Mouse (Mus musculus) neural tube, embryonic 11.5 days (tissue): ENCODE measurements around the gene Alyref. TPM values are rescaled to one million over a fixed set of nuclear protein-coding genes. Genes with fewer than 3 reads are reported as not detected.

Experiments used
- ATAC-seq: fragments of 200-750 bp; cut with Nextera tagmentation; 2 replicates; pipeline ENCODE4 v1.8.0; 2017; ENCODE audit warnings: moderate number of reproducible peaks, mild to moderate bottlenecking, moderate TSS enrichment, moderate library complexity; ENCODE audit not compliant: insufficient read depth, low FRiP score, low TSS enrichment
- DNase-seq: peaks from one replicate; pipeline ENCODE4 v3.0.0-alpha.2; 2015; ENCODE audit warnings: low spot score
- H3K27ac ChIP-seq: fragments of 300-500 bp; sonication (generic); 2 replicates; pipeline ENCODE4 v1.5.1; 2014; ENCODE audit warnings: low read depth, mild to moderate bottlenecking, low read length
- H3K27me3 ChIP-seq: fragments of 300-500 bp; sonication (generic); 2 replicates; pipeline ENCODE4 v1.6.1; 2014; ENCODE audit warnings: mild to moderate bottlenecking, low read length, mixed read lengths; ENCODE audit not compliant: control insufficient read depth, insufficient read depth
- H3K36me3 ChIP-seq: fragments of 300-500 bp; sonication (generic); 2 replicates; pipeline ENCODE4 v1.6.1; 2014; ENCODE audit warnings: mild to moderate bottlenecking, low read length, moderate library complexity, mixed read lengths; ENCODE audit not compliant: control insufficient read depth, insufficient read depth
- H3K4me1 ChIP-seq: fragments of 300-500 bp; sonication (generic); 2 replicates; pipeline ENCODE4 v1.6.1; 2014; ENCODE audit warnings: low read length, mixed read lengths; ENCODE audit not compliant: control insufficient read depth, insufficient read depth
- H3K4me2 ChIP-seq: fragments of 300-500 bp; sonication (generic); 2 replicates; pipeline ENCODE4 v1.6.1; 2014; ENCODE audit warnings: low read depth, mild to moderate bottlenecking, moderate library complexity
- H3K4me3 ChIP-seq: fragments of 300-500 bp; sonication (generic); 2 replicates; pipeline ENCODE4 v1.5.1; 2014; ENCODE audit warnings: low read depth, low read length
- H3K9ac ChIP-seq: fragments of 300-500 bp; sonication (generic); 2 replicates; pipeline ENCODE4 v1.6.1; 2014; ENCODE audit warnings: mild to moderate bottlenecking, low read length
- H3K9me3 ChIP-seq: fragments of 300-500 bp; sonication (generic); 2 replicates; pipeline ENCODE4 v1.6.1; 2016; ENCODE audit warnings: low read length; ENCODE audit not compliant: control insufficient read depth
- WGBS: fragments of 180-500 bp; shearing (Covaris S2); extraction: QIAGEN DNeasy Blood & Tissue Kit; methylation state at CpG from one replicate; pipeline ENCODE4 v1.1.7; 2014; 5-methylcytosine and 5-hydroxymethylcytosine counted together
- polyA plus RNA-seq: library from polyadenylated mRNA; unstranded; fragments of >200 nt; fragmentation: Nextera tagmentation; extraction: Ambion mirVana; gene quantifications from 2 replicates; pipeline ENCODE4 v1.2.1, GENCODE M21; 2014

Alyref gene
- polyA plus RNA-seq = 669 and 698 TPM in 2 replicates

- Histone ChIP-seq H3K9ac (peak within 1 kb of the TSS; percentile 99), H3K9me3 (no peaks in the 10 kb centered on the region), H3K27me3 (no peaks in the 10 kb centered on the region), H3K27ac (peak within 1 kb of the TSS; percentile 82), H3K4me1 (peaks cover 16% of the 10 kb centered on the region), H3K4me3 (peak within 1 kb of the TSS; percentile 100), H3K36me3 (peaks cover 32% of the 10 kb centered on the region), H3K4me2 (peak within 1 kb of the TSS; percentile 98)
- DNase-seq (peak; percentile 98), ATAC-seq (peak; percentile 96)
- WGBS = under 1% methylated on average over 83 of the region's 88 CpGs
Measured at GRCm38 (mm10) chr11:120598283-120598989, at the start of gene Alyref, which contains the start of gene Anapc11. Gene Alyref (minus strand): TSS chr11:120598365. Gene Anapc11 (plus strand): TSS chr11:120598421.

- H3K27ac ChIP-seq = no peak overlapping the region
- no peaks in the 10 kb centered on the region; the same call in 1 of the 2 replicates for H3K36me3 ChIP-seq
- peaks cover 15% of the 10 kb centered on the region for H3K4me1 ChIP-seq
- no peaks in the 10 kb centered on the region for H3K9me3 ChIP-seq
- H3K9ac ChIP-seq = no peak overlapping the region
- no peak overlapping the region for H3K4me3 ChIP-seq
- WGBS = 80% methylated on average over 35 of the region's 35 CpGs
- DNase-seq = no peak
- H3K4me2 ChIP-seq = no peak overlapping the region; the same call in 1 of the 2 replicates
- no peak for ATAC-seq
- H3K27me3 ChIP-seq = no peaks in the 10 kb centered on the region
Measured at GRCm38 (mm10) chr11:120647047-120647830, 49.1 kb upstream of the Alyref start.

- under 1% methylated on average over 15 of the region's 15 CpGs for WGBS
Measured at GRCm38 (mm10) chr11:120643601-120643987, 45.4 kb upstream of the Alyref start, which contains the start of gene Pycr1. Gene Pycr1 (minus strand): TSS chr11:120643769.

GRCm38 (mm10) chr11:120642939-120643600, 44.9 kb upstream of the Alyref start:
- ATAC-seq (peak; percentile 39), DNase-seq (no peak)
- H3K27me3 ChIP-seq = no peaks in the 10 kb centered on the region
- peak overlapping the region; percentile 68 for H3K9ac ChIP-seq
- H3K9me3 ChIP-seq = no peaks in the 10 kb centered on the region
- no peaks in the 10 kb centered on the region; the same call in 1 of the 2 replicates for H3K36me3 ChIP-seq
- H3K4me1 ChIP-seq = peaks cover 13% of the 10 kb centered on the region
- peak overlapping the region; percentile 46 for H3K4me3 ChIP-seq
- H3K27ac ChIP-seq = no peak overlapping the region
- H3K4me2 ChIP-seq = peak overlapping the region; percentile 84
- 3% methylated on average over 18 of the region's 18 CpGs for WGBS

More at GRCm38 (mm10) chr11:120643601-120643987, 45.4 kb upstream of the Alyref start, which contains the start of gene Pycr1:
- Histone ChIP-seq H3K27ac (no peak within 1 kb of the TSS), H3K9me3 (no peaks in the 10 kb centered on the region), H3K9ac (peak within 1 kb of the TSS; percentile 68), H3K4me1 (peaks cover 16% of the 10 kb centered on the region), H3K36me3 (no peaks in the 10 kb centered on the region; the same call in 1 of the 2 replicates), H3K4me3 (peak within 1 kb of the TSS; percentile 46), H3K4me2 (peak within 1 kb of the TSS; percentile 84), H3K27me3 (no peaks in the 10 kb centered on the region)
- peak; percentile 100 for ATAC-seq
- DNase-seq = peak; percentile 92

- 78% methylated on average over 8 of the region's 8 CpGs for WGBS
- no peaks in the 10 kb centered on the region; the same call in 1 of the 2 replicates for H3K36me3 ChIP-seq
- no peak overlapping the region for H3K9ac ChIP-seq
- H3K27me3 ChIP-seq = no peaks in the 10 kb centered on the region
- H3K4me1 ChIP-seq = peaks cover 10% of the 10 kb centered on the region
- H3K4me2 ChIP-seq = no peak overlapping the region
- DNase-seq (no peak), ATAC-seq (no peak)
- H3K9me3 ChIP-seq = no peaks in the 10 kb centered on the region
- H3K4me3 ChIP-seq = no peak overlapping the region
- no peak overlapping the region for H3K27ac ChIP-seq
Measured at GRCm38 (mm10) chr11:120641869-120642268, 43.7 kb upstream of the Alyref start.

GRCm38 (mm10) chr11:120641255-120641654, 43.1 kb upstream of the Alyref start:
- Histone ChIP-seq H3K4me1 (peaks cover 10% of the 10 kb centered on the region), H3K36me3 (no peaks in the 10 kb centered on the region; the same call in 1 of the 2 replicates), H3K27ac (no peak overlapping the region), H3K4me2 (no peak overlapping the region), H3K27me3 (no peaks in the 10 kb centered on the region), H3K9ac (peak overlapping the region; percentile 22; the same call in 1 of the 2 replicates), H3K9me3 (no peaks in the 10 kb centered on the region), H3K4me3 (no peak overlapping the region)
- ATAC-seq (no peak), DNase-seq (no peak)
- 60% methylated on average over 9 of the region's 9 CpGs for WGBS

GRCm38 (mm10) chr11:120634810-120635209, 36.6 kb upstream of the Alyref start:
- Histone ChIP-seq H3K4me3 (no peak overlapping the region), H3K4me2 (no peak overlapping the region)
- 87% methylated on average over 5 of the region's 5 CpGs for WGBS

More at GRCm38 (mm10) chr11:120634810-120635209, 36.6 kb upstream of the Alyref start:
- ATAC-seq = no peak
- DNase-seq = no peak
- Histone ChIP-seq H3K36me3 (no peaks in the 10 kb centered on the region), H3K27ac (no peak overlapping the region), H3K4me1 (peaks cover 13% of the 10 kb centered on the region), H3K9me3 (no peaks in the 10 kb centered on the region), H3K27me3 (no peaks in the 10 kb centered on the region), H3K9ac (no peak overlapping the region)
